Mouse (Mus musculus): ENCODE data around the gene Casq1.
"Not testable (repeated sequence)": the region's sequence is repeated elsewhere in the genome, so short reads cannot be mapped to it uniquely, and the experiment has no call there.

Gene Casq1

DNA sequence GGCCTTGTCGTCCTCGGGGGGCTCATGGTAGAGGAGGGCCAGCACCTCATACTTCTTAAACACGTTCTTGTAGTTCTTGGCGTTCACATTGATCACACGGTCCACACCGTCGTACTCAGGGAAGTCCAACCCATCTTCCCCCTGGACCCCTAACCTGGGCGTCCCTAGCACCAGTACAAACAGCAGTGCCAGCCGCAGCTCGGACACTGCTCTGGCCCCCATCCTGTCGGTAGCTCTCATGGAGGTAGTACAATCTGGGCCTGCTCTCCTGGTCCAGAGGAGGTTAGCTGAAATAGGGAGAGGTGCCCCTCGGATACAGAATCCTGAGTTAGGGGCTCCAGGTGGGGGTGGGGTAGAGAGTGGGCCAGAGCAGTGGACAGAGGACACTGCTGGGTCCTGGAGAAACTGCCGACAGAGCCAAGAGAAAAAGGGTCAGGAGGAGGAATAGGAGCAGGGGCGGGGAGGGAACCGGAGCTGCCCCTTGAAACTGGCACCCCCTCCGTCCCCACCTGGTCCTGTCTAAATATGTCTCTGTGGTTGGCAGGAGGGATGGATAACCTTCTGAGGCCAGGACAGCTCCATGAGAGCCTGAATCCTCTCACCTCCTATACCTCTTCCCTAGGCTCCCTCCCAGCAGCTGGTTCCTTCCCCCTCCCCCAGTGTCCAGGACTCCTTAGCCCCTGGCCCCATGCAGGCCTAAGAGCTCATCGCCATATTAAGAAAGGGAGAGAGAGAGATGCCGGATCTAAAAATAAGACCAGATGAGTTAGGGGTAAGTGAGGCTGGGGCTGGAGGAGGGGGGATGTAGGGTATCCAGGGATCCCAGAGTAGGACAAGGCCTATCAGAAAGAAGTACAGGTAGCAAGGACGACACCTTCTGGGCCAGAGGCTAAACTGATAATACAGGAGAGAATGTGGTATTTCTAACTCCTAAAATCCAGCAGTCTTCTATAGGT lies at the start of gene Casq1:
Casq1 (minus strand) TSS at position 418 of the 956 bp plus-strand sequence.
- no peak for DNase-seq (ENCODE audit: low spot score in 2 of 2)

DNA sequence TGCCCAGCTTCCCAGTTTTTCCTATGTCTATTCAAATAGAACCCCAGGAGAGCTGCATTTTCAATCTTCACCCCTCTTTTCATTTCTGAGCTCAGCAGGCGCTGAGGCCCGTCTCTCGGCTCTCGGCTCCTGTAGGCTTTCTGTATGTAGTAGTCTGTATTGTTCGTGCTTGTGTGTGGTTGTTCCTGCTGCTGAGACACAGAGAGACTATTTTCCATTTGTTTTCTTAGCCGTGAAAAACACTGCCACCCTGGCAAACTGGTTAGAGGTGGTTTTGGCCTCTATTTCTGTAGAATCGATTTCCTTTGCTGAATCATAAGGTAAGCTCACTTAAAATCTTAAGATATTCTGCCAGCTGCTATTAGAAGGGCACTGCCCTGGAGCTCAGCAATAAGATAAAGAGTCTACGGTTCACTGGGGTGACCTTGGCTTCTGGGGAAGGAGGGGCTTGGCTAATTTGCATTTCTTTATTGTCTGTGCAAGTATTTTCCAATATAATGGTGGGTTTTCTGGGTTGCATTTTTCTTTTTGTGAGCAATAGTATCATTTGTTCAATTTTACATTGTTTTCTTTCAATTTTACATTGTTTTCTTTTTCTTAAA lies 41.9 kb upstream of the Casq1 start, which contains the start of gene Igsf8:
Igsf8 (plus strand) TSS at position 165 of the 602 bp plus-strand sequence.
- DNase-seq (ENCODE audit: low spot score in 2 of 2): no peak

DNA sequence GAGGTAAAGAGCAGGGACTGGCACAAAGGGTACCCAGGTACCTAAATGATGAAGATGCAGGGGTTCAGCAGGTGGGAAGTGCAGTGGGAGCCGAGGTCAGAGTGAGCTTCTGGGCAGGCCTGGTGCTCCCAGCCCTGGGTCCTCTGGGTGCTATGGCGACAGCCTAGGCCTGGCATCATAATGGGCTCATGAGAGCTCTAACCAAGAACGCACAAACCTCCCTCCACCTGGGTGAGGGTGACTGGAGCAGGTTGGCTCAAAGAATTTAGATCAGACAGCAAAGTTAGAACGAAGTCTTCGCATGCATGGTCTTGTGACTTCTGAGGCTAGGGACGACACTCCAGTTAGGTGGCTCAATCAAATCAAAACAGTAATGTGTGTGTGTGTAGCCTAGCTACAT lies 38.6 kb upstream of the Casq1 start, which contains the start of gene Atp1a4:
Atp1a4 (minus strand) TSS at position 101 of the 400 bp plus-strand sequence.
- no peak for DNase-seq (ENCODE audit: low spot score in 2 of 2)

DNA sequence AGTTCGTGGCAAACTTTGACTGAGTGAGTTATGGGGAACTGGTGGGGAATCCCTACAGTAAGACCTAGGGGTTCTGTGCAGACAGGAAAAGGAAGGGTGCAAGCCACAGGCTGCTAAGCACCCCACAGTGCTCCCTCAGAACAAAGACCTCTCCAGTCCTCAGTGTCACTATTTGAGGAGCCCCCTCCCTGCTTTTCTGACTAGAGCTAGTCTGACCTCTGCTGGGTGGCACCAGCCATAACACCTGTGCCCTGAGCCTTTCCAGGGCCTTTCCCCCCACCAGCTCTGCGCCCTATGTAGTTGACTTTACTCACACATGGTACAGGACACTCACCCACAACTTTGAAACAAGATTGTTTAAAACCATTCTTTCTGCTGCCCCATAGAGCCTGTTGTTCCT lies 28.0 kb upstream of the Casq1 start:
- DNase-seq (ENCODE audit: low spot score in 2 of 2): no peak

GRCm38 (mm10) chr1:172247216-172247615 lies 27.5 kb upstream of the Casq1 start:
- DNase-seq (ENCODE audit: low spot score in 2 of 2): no peak

GRCm38 (mm10) chr1:172244645-172245044 lies 25.0 kb upstream of the Casq1 start:
- not testable (repeated sequence) for DNase-seq (ENCODE audit: low spot score in 2 of 2)

DNA sequence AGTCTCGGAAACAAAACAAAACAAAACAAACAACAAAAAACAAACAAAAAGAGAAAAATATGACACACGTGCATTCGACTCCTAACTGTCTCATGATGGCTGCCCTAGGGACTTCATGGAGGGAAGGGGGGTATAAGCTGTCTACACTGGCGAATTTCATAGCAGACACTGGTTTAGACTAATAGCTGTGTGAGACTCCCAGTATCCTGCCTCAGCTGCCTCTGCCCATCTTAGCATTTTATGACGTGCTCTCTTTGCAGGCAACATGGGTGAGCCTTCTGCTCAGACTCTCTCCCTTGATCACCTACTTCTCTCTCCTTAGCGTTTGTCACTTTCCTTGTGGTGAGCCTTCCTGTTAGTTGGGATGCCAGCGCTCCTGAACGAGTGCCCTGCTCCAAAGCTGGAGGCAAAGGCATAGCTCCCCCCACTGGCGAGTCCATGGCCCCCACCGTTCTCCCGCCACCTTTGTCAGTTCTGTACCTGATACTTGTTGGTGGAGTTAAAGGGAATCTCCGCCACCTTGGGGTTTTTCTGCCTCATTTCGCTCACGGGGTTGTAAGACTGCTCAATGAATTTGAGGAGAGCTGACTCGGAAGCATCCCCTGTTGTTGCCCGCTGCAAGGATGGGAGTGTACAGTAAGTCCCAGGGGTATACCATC lies 24.0 kb upstream of the Casq1 start:
- no peak for DNase-seq (ENCODE audit: low spot score in 2 of 2)

DNA sequence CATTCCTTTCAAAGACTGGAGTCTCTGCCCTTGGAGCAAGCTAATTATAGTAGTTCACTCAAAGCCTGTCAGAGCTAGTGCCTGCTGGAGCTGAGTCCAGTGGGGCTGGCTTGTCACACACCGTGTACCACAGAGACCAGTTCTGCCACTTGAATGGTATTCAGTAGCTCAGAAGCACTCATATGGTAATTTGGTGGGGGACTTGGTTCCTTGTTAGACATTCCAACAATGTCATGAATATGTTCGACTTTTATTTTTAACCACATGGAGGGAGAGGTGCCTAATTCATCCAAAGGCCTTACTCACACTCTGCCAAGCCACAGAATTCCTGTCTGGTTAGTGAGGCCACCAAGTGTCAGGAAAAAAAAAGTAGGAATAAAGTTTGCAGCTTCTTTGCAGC lies 22.7 kb upstream of the Casq1 start:
- DNase-seq (ENCODE audit: low spot score in 2 of 2): no peak

DNA sequence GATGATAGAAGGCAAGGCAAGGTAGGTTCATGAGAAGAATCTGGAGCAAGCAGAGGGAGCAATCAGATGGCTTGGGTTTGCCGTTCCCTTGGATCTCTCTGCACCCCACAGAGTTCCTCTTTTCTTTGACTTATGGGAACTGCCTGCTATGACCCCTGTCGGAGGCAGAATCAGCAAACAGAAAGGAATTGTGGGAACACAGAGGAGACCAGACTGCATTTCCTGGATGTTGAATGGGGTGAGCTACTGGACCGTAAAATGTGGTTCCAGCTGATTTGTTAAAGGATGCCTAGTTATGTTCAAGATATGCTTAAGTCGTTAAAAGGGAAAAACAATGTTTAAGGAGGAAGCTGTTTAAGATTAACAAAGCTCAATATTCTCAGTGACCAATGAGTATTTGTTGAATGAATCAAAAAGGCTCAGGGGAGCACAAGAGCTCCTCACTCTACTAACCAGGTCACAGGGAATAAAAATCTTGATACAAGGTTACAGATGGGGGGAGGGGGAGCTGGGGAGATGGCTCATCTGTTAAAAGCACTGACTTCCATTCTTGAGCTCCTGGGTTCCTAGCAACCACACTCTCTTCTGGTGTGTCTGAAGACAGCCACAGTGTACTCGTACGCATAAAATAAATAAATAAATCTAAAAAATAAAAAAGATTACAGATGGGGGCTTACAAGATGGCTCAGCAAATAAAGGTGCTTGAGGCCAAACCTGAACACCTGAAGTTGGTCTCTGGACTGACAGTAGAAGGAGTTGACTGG lies 21.5 kb upstream of the Casq1 start:
- DNase-seq (ENCODE audit: low spot score in 2 of 2): no peak

GRCm38 (mm10) chr1:172229215-172229614 lies 9.5 kb upstream of the Casq1 start:
- DNase-seq (ENCODE audit: low spot score in 2 of 2): no peak

GRCm38 (mm10) chr1:172228209-172228608 lies 8.5 kb upstream of the Casq1 start:
- no peak for DNase-seq (ENCODE audit: low spot score in 2 of 2)

GRCm38 (mm10) chr1:172221297-172222063 lies 1.8 kb upstream of the Casq1 start:
- no peak for DNase-seq (ENCODE audit: low spot score in 2 of 2)

GRCm38 (mm10) chr1:172220414-172220813 lies 746 bp upstream of the Casq1 start:
- no peak for DNase-seq (ENCODE audit: low spot score in 2 of 2)

DNA sequence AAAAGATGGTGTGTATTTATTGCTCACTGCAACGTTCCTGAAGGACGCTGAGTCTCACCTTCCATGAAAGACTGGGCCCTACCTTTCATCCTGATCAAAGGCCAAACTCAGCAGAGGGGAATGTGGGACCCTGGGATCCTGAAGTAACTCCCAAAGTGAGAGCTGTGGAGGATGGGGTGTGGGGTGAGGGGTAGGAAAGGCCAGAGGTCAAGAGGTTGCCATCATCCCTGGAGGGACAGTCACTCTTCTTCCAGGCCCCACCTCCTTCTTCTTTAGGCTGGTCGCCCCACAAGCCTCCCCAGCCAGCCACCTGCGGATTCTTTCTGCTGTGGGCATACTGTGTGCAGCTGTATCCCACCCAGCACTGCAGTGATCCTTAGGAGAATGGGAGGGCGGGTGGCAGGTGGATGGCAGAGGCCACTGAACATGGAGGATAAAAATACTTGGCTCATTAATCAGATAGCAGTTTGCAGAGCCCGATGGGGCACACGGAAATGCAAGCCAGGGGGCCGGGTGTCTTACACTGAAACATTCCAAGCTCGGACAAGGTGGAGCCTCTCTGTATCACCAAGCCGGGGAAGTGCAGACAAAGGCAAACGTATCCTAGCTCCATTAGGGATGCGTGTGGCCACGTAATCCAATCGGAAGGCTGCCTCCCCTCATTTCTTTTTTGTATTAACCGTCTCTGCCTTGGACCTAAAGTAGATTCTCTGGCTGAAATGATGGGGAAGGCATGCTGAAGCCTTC lies 1.3 kb downstream of the Casq1 start:
- DNase-seq (ENCODE audit: low spot score in 2 of 2): no peak

DNA sequence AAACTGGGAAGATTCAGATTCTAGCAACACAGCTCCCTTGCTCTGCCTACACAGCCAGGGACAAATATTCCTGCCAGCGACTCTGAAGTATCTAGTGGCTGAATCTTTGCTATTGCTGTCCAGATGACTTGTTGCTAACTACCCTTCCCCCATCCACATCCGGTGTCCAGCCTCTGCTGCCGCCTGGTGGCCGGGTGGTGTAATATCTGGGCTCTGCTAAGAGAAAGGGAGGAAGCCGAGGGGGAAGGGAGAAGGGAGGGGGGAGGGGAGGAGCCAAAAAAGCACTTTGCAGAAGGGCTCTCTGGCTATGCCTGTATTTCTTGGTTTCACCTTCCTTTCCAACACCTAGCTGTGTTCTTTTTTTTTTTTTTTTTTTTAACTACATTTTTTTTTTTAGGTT lies 2.5 kb downstream of the Casq1 start:
- DNase-seq (ENCODE audit: low spot score in 2 of 2): peak; percentile 85 to 86

DNA sequence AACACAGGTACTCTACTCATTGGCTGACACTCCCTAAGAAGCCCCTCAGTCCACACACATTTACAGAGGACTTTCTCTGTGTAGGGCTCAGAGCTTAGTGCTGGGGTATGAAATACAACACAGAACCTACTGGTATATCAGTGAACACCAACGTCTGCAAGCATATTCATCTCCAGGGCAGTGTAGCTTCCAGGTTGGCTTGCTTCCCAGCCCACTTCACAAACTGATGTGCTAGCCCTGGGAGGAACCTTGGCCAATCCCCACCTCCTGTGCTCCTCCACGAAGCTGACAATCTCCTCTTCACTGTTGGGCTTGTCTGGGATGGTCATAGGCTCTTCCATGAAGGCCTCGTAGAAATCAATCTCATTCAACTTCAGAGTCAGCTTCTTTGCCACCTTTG lies 4.9 kb downstream of the Casq1 start:
- no peak for DNase-seq (ENCODE audit: low spot score in 2 of 2)

GRCm38 (mm10) chr1:172213771-172214170 lies 5.9 kb downstream of the Casq1 start:
- no peak for DNase-seq (ENCODE audit: low spot score in 2 of 2)

- no peak for DNase-seq (ENCODE audit: low spot score in 2 of 2)
Observed at GRCm38 (mm10) chr1:172212776-172213175, 6.9 kb downstream of the Casq1 start.

DNA sequence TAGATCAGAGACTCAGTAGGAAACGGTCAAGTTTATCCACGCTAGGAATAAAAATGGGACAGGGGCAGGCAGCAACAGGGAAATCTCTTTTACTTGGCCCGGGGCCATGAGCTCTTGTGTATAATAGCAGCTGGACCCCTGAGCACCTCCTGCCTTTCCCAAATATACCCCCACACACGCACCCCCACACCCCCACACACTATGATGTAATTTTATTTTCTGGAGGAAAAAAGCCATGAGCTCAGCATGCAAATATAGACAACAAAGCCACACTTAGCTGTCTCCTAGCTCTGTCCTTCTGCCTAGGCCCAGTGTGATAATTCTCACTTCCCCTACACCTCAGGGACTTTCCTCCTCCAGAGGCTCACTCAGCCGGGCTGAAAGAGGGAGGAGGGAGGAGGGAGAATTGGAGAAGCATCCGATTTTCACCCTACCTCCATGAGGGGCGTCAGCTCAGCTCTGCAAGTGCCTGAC lies 12.5 kb downstream of the Casq1 start:
- DNase-seq (ENCODE audit: low spot score in 2 of 2): no peak

All from frontal cortex, postnatal 14 days (tissue).